Mouse (Mus musculus) T-helper 1 cell (primary cell): ENCODE data around the gene Retreg1.

Source experiments
- in situ Hi-C: fragments of 300-600 bp; cut with MboI, MseI; formaldehyde crosslinking; loops from one replicate; pipeline ENCODE4 v1.15.1; 2025; ENCODE audit warnings: high pct_unique_total_duplicates

Retreg1 gene

DNA sequence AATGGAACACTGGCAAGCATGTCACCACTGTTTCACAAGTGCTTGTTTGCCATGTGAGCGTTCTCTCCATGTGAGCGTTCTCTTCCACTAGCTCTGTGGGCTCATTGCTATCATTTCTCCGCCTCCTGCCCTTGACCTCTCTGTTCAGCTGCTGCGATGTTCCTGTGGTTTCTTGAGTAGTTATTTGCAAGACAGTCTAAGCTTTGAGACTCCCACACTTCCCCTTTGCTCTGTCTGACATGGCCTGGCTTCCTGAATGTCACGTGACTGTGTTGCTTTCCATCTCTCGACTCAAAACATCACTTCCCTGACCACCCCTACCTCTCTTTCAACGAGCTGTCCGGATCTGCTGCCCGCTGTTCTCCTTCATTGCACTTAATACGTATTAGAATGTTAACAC lies 14.5 kb upstream of the Retreg1 start:
- in situ Hi-C loops: no loop called here

GRCm38 (mm10) chr15:25830426-25830825 lies 12.6 kb upstream of the Retreg1 start:
- in situ Hi-C loops: no loop called here

DNA sequence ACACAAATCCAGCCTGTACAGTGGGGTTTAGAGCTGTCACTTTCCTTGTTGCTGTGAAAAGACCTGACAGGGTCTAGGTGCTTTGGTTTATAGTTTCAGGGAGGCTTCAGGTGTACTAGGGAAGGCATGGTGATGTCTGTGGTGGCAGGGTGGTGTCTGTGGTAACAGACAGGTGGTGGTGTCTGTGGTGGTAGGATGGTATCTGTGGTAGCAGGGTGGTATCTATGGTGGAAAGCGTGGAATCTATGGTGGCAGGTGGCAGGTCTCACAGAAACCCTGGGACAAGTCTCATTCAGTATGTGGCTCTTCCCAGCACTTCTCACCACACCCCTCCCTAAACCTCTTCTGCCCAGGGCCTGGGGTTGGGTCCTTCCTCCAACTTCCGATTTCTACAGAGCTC lies 8.7 kb upstream of the Retreg1 start:
- in situ Hi-C loops: no loop called here

GRCm38 (mm10) chr15:25834920-25835674 lies 7.9 kb upstream of the Retreg1 start:
- in situ Hi-C loops: no loop called here

- in situ Hi-C loops: no loop called here
Measured at GRCm38 (mm10) chr15:25842462-25843085, 406 bp upstream of the Retreg1 start.

GRCm38 (mm10) chr15:25844013-25844570 lies 1.1 kb downstream of the Retreg1 start:
- in situ Hi-C loops: no loop called here

GRCm38 (mm10) chr15:25844771-25845170 lies 1.8 kb downstream of the Retreg1 start:
- in situ Hi-C loops: no loop called here

DNA sequence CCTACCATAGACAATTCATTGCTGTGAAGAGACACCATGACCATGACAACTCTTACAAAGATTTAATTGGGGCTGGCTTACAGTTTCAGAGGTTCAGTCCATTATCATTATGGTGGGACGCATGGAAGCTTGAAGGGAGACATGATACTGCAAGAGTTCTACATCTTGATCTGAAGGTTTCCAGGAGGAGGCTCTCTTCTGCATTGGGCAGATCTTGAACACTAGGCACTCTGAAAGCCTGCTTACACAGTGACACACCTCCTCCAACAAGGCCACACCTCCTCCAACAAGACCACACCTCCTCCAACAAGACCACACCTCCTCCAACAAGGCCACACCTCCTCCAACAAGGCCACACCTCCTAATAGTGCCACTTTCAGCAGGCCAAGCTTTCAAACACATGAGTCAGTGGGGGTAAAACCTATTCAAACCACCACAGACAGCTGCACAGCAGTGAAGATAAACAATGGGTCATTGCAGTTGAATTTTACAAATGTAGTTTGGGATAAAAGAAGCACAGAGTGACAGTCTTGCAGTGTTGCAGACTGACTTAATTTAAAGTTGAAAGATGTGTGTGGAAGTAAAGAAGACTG lies 4.7 kb downstream of the Retreg1 start:
- in situ Hi-C loops: no loop called here

- in situ Hi-C loops: no loop called here
Measured at GRCm38 (mm10) chr15:25850552-25850951, 7.6 kb downstream of the Retreg1 start.

- in situ Hi-C loops: no loop called here
Measured at GRCm38 (mm10) chr15:25854270-25854904, 11.4 kb downstream of the Retreg1 start.

- in situ Hi-C loops: no loop called here
Measured at GRCm38 (mm10) chr15:25858611-25859058, 15.7 kb downstream of the Retreg1 start.

DNA sequence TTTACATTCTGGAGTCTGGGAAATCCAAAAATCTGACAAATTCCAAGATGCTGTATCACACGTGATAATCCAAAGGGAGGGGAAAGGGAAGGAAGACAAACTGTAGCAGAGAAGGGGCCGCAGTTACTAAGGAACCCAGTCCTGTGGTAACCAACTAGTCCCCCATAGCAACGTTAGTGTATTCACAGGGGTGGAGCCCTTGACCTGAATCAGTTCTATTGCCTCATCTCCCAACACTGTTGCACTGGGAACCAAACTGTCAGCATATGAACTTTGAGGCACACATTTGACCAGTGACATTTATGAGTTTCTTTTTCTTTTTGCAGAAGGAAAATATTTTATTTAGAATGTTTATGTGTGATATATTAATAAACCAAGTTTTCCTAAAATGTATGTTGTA lies 16.5 kb downstream of the Retreg1 start:
- in situ Hi-C loops: no loop called here

GRCm38 (mm10) chr15:25861900-25862299 lies 18.9 kb downstream of the Retreg1 start:
- in situ Hi-C loops: no loop called here

DNA sequence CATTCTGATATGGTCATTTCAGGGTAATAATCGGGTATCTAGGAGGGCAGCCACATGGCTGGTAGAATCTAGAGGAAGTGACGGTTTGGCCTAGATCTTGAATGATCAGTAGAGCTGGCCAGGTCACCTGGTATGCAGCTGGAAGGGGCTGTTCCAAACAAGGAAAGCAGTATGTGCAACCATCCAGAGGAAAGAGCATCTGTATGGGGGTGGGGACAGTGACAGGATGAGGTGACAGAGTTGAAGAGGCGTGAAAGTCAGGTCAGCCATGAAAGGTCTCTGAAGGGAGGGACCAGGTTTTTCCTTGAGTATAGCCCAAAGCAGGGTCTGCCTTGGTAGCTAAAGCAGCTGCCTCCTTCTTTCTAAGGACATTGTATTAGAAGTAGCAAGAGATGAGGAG lies 22.6 kb downstream of the Retreg1 start:
- in situ Hi-C loops: no loop called here

DNA sequence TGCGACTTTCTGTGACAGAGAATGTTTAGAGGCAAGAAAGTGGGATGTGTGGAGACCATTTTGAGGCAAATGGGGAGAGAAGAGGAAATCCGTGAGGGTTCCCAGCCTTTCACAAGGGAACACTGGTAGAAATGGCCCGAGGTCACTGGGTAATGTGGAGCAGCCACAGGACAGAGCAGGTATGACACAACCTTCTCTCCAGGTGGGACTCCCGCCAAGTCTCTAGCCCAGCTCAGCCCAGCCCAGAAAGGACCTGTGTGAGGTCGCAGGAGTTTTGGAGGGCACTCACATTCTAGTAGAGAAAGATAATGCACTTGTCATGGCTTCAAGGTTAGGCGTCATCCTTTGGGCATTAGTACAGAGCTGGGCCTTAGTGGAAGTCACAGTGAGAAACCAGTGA lies 23.1 kb downstream of the Retreg1 start:
- in situ Hi-C loops: no loop called here

- in situ Hi-C loops: no loop called here
Measured at GRCm38 (mm10) chr15:25869129-25869528, 26.1 kb downstream of the Retreg1 start.

DNA sequence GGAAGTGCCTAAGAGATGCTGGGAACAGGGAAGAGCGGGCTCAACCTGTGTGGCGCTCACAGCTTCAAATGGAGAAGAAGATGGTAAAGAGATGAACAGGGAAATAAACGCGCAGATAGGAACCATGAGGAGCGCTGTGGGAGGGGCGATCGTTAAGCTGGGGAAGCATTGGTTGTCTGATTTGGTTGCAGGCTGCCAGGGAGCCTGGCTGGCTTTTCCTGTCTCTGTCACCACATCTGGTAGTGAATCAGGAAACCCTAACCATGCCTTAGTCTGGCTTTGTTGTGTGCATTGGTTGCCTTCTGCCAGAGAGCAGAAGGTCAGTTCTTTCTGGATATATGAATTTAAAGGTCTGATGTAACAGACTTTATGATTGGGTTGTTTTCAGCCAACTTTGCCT lies 28.5 kb downstream of the Retreg1 start:
- in situ Hi-C loops: no loop called here

- in situ Hi-C loops: no loop called here
Measured at GRCm38 (mm10) chr15:25872118-25872517, 29.1 kb downstream of the Retreg1 start.

- in situ Hi-C loops: no loop called here
Measured at GRCm38 (mm10) chr15:25872657-25873056, 29.7 kb downstream of the Retreg1 start.

- in situ Hi-C loops: no loop called here
Measured at GRCm38 (mm10) chr15:25873536-25873935, 30.6 kb downstream of the Retreg1 start.

- in situ Hi-C loops: no loop called here
Measured at GRCm38 (mm10) chr15:25876601-25877161, 33.7 kb downstream of the Retreg1 start.

DNA sequence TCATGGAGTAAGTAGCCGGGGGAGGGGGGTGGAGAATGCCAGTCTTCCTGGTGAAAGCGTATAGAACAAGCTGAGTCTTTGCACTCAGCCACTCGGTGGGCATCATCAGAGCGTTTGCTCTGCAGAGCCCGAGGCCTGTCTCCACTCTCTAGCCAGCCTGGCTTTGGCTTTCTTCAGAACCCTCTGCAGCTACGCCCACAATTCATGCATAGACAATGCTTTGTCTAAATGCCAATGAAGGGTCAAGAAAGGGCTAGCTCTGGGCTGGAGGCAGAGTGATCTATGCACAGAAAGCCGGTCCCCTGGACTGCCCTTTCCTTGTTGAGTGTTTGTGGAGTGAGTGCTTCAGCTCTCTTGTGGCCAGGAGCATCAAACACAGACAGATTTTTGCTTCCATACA lies 34.8 kb downstream of the Retreg1 start:
- in situ Hi-C loops: no loop called here
